Mouse (Mus musculus) small intestine, adult 2 months (tissue): ENCODE data around the gene Igsf11. TPM values are rescaled to one million over a fixed set of nuclear protein-coding genes. Genes with fewer than 3 reads are reported as not detected.

Experiments
- H3K27ac ChIP-seq: fragments of 200-500 bp; 2 replicates; pipeline ENCODE4 v1.5.1; 2012; ENCODE audit warnings: low read depth, low read length, control low read depth, inconsistent platforms; ENCODE audit not compliant: insufficient read depth
- H3K27me3 ChIP-seq: fragments of 200-500 bp; 2 replicates; pipeline ENCODE4 v1.6.1; 2012; ENCODE audit warnings: mild to moderate bottlenecking, moderate library complexity, low read length, inconsistent platforms; ENCODE audit not compliant: control insufficient read depth, insufficient read depth
- H3K36me3 ChIP-seq: fragments of 200-500 bp; 2 replicates; pipeline ENCODE4 v1.6.1; 2012; ENCODE audit warnings: mild to moderate bottlenecking, low read length, control low read depth, inconsistent platforms; ENCODE audit not compliant: control insufficient read depth, insufficient read depth
- H3K4me1 ChIP-seq: fragments of 200-500 bp; 2 replicates; pipeline ENCODE4 v1.6.1; 2012; ENCODE audit warnings: low read length, inconsistent platforms, mixed read lengths; ENCODE audit not compliant: control insufficient read depth, insufficient read depth, insufficient read length
- H3K4me3 ChIP-seq: fragments of 200-500 bp; 2 replicates; pipeline ENCODE4 v1.5.1; 2012; ENCODE audit warnings: low read depth, mild to moderate bottlenecking, control low read depth, inconsistent platforms, low read length, moderate library complexity
- CTCF ChIP-seq: fragments of 200-500 bp; IDR thresholded peaks from 2 replicates; pipeline ENCODE4 v1.5.1; 2012; ENCODE audit warnings: low read depth, mild to moderate bottlenecking, control low read depth, inconsistent platforms, low read length, moderate library complexity, mixed read lengths; ENCODE audit not compliant: insufficient replicate concordance, insufficient read length; ENCODE audit errors: extremely low read depth
- POLR2A ChIP-seq: fragments of 200-500 bp; IDR thresholded peaks from 2 replicates; pipeline ENCODE4 v1.6.1; 2012; ENCODE audit warnings: low read depth, mild to moderate bottlenecking, control low read depth, inconsistent platforms, low read length, moderate library complexity
- WGBS: fragments of 180-500 bp; shearing (Covaris S2); methylation state at CpG from one replicate; pipeline ENCODE4 v1.1.7; 2018; 5-methylcytosine and 5-hydroxymethylcytosine counted together
- polyA plus RNA-seq: library from polyadenylated mRNA; depleted of rRNA; stranded (reverse); fragments of >200 nt; gene quantifications from 2 replicates; pipeline ENCODE4 v1.2.3, GENCODE M21; 2012

Gene Igsf11
- polyA plus RNA-seq, 1 experiment: 0.41 TPM

- H3K27ac ChIP-seq: no peak overlapping the region
- peaks cover 6% of the 10 kb centered on the region; the same call in 1 of the 2 replicates for H3K27me3 ChIP-seq
- no peaks in the 10 kb centered on the region for H3K4me1 ChIP-seq
- no peak for TF ChIP-seq CTCF
- TF ChIP-seq POLR2A: no peak
- no peaks in the 10 kb centered on the region for H3K36me3 ChIP-seq
- H3K4me3 ChIP-seq: no peak overlapping the region
- 79% methylated on average over 1 of the region's 1 CpGs for WGBS
Measured at GRCm38 (mm10) chr16:38900024-38900423, 7.6 kb downstream of the Igsf11 start.

GRCm38 (mm10) chr16:38902111-38902778 lies 9.8 kb downstream of the Igsf11 start:
- Histone ChIP-seq H3K4me1 (no peaks in the 10 kb centered on the region), H3K36me3 (no peaks in the 10 kb centered on the region), H3K27me3 (peaks cover 6% of the 10 kb centered on the region; the same call in 1 of the 2 replicates), H3K27ac (no peak overlapping the region), H3K4me3 (peak overlapping the region; percentile 85)
- under 1% methylated on average over 71 of the region's 71 CpGs for WGBS
- TF ChIP-seq CTCF (peak; percentile 91), POLR2A (no peak)

- Histone ChIP-seq H3K27ac (no peak overlapping the region), H3K36me3 (no peaks in the 10 kb centered on the region), H3K27me3 (peaks cover 6% of the 10 kb centered on the region; the same call in 1 of the 2 replicates), H3K4me3 (no peak overlapping the region), H3K4me1 (no peaks in the 10 kb centered on the region)
- TF ChIP-seq POLR2A: no peak
- no peak for TF ChIP-seq CTCF
- 50% methylated on average over 4 of the region's 4 CpGs for WGBS
Measured at GRCm38 (mm10) chr16:38903020-38903419, 10.5 kb downstream of the Igsf11 start.

GRCm38 (mm10) chr16:38904202-38904601 lies 11.7 kb downstream of the Igsf11 start:
- TF ChIP-seq CTCF: no peak
- no peak for TF ChIP-seq POLR2A
- H3K27me3 ChIP-seq: peaks cover 6% of the 10 kb centered on the region
- no peaks in the 10 kb centered on the region for H3K4me1 ChIP-seq
- 90% methylated on average over 9 of the region's 9 CpGs for WGBS
- H3K36me3 ChIP-seq: no peaks in the 10 kb centered on the region
- no peak overlapping the region for H3K4me3 ChIP-seq
- H3K27ac ChIP-seq: no peak overlapping the region

GRCm38 (mm10) chr16:38905911-38906310 lies 13.4 kb downstream of the Igsf11 start:
- Histone ChIP-seq H3K4me3 (no peak overlapping the region), H3K27ac (no peak overlapping the region), H3K27me3 (peaks cover 6% of the 10 kb centered on the region), H3K4me1 (no peaks in the 10 kb centered on the region), H3K36me3 (no peaks in the 10 kb centered on the region)
- WGBS: 90% methylated on average over 10 of the region's 10 CpGs
- TF ChIP-seq POLR2A: no peak
- TF ChIP-seq CTCF: no peak

- no peak overlapping the region for H3K27ac ChIP-seq
- H3K4me3 ChIP-seq: no peak overlapping the region
- no peaks in the 10 kb centered on the region; the same call in 1 of the 2 replicates for H3K27me3 ChIP-seq
- no peak for TF ChIP-seq POLR2A
- 70% methylated on average over 9 of the region's 9 CpGs for WGBS
- no peaks in the 10 kb centered on the region for H3K4me1 ChIP-seq
- no peaks in the 10 kb centered on the region for H3K36me3 ChIP-seq
Measured at GRCm38 (mm10) chr16:38908304-38908703, 15.8 kb downstream of the Igsf11 start.

GRCm38 (mm10) chr16:38909506-38909905 lies 17.0 kb downstream of the Igsf11 start:
- TF ChIP-seq CTCF (no peak), POLR2A (no peak)
- H3K27me3 ChIP-seq: no peaks in the 10 kb centered on the region; the same call in 1 of the 2 replicates
- no peak overlapping the region for H3K27ac ChIP-seq
- WGBS: 64% methylated on average over 12 of the region's 12 CpGs
- no peaks in the 10 kb centered on the region for H3K4me1 ChIP-seq
- H3K36me3 ChIP-seq: no peaks in the 10 kb centered on the region
- no peak overlapping the region for H3K4me3 ChIP-seq
